1 mouse cellular context compared by ENCODE assay signal in genomic region chr5:137061809-137062481, GRCm38 (mm10).
TF ChIP-seq lines count a peak whose summit lies in the region.

No protein-coding gene starts in this region.

TF ChIP-seq in MEL, 35 proteins besides CTCF, POLR2A, EP300 and RAD21:
- TF ChIP-seq KAT2A (conservative IDR thresholded peaks at IDR 0.05; ENCODE audit: low read depth, low read length), result no peak
- TF ChIP-seq MYC (IDR thresholded peaks at IDR 0.05; ENCODE audit: low read depth, low read length), result 0 out of 2 replicates have a peak, but pooled peaks have one; percentile 16
- no peak for TF ChIP-seq HCFC1 (IDR thresholded peaks at IDR 0.05; ENCODE audit: low read depth, low read length)
- TF ChIP-seq NELFE (IDR thresholded peaks at IDR 0.05; ENCODE audit: low read depth, low read length), result 0 out of 2 replicates have a peak, but pooled peaks have one; percentile 15
- TF ChIP-seq MYB (IDR thresholded peaks at IDR 0.05; ENCODE audit: low read depth, low read length), result no peak
- TF ChIP-seq USF1 (IDR thresholded peaks at IDR 0.05; ENCODE audit: low read depth, low read length), result peak; percentile 25; the same call in 1 of the 2 replicates
- peak; percentile 57 for TF ChIP-seq SMC3 (IDR thresholded peaks at IDR 0.05; ENCODE audit: low read depth, low read length)
- no peak for TF ChIP-seq GABPA (IDR thresholded peaks at IDR 0.05; ENCODE audit: low read depth, low read length)
- peak; percentile 38; the same call in 1 of the 2 replicates for TF ChIP-seq SIN3A (IDR thresholded peaks at IDR 0.05; ENCODE audit: low read length)
- TF ChIP-seq JUND (IDR thresholded peaks at IDR 0.05; ENCODE audit: low read depth, low read length), result peak; percentile 87
- TF ChIP-seq ZC3H11A (IDR thresholded peaks at IDR 0.05; ENCODE audit: low read depth, low read length), result peak; percentile 45; the same call in 1 of the 2 replicates
- peak; percentile 67; the same call in 1 of the 2 replicates for TF ChIP-seq ETS1 (IDR thresholded peaks at IDR 0.05; ENCODE audit: low read depth, low read length)
